In genomic region chr9:111427891-111428555, GRCm38 (mm10) we compare ENCODE assay signal across 17 mouse cellular contexts. TPM values are rescaled to one million over a fixed set of nuclear protein-coding genes. Genes with fewer than 3 reads are reported as not detected.
DNase-seq lines count a peak whose midpoint lies in the region; ATAC-seq and TF ChIP-seq lines count a peak whose summit lies in the region.
"Had no signal": no experiment of that assay in that cellular context is flagged by ENCODE, and none has a peak within 500 bp of the region (broad histone marks: within the 10 kb centered on the region; RNA-seq: fewer than 3 reads in every experiment).

No protein-coding gene starts in this region.

- H3K9ac ChIP-seq in intestine, postnatal 0 days (ENCODE audit: low read depth, low read length): no peak overlapping the region
- no peak overlapping the region for H3K9ac ChIP-seq in intestine, embryonic 15.5 days
- H3K9ac ChIP-seq: embryonic facial prominence, embryonic 13.5 days; limb, embryonic 12.5 days had no signal

- peak; percentile 25 to 27 for DNase-seq in cerebellum, postnatal 10 days
- no peak for DNase-seq in cerebellum, postnatal 36 days
- DNase-seq in lung, adult 2 months: no peak
- no peak for DNase-seq in lung, postnatal 14 days
- DNase-seq in ZHBTc4 (ENCODE audit: low read depth, low spot score): peak; percentile 53
- no peak for DNase-seq in frontal cortex, postnatal 14 days (ENCODE audit: low spot score in 2 of 2)
- DNase-seq: cerebellum, adult 9-10 months; gastrocnemius, postnatal 36 days; heart, postnatal 14 days; layer of hippocampus, postnatal 36 days; right cerebral cortex, postnatal 14 days had no signal

- H3K4me3 ChIP-seq in intestine, postnatal 0 days (ENCODE audit: low read depth, low read length): no peak overlapping the region
- H3K4me3 ChIP-seq in intestine, embryonic 15.5 days (replicated peaks): no peak overlapping the region
- H3K4me3 ChIP-seq in lung, adult 2 months (replicated peaks; ENCODE audit: extremely low read depth, low read depth, low read length): no peak overlapping the region
- H3K4me3 ChIP-seq: embryonic facial prominence, embryonic 13.5 days; limb, embryonic 12.5 days had no signal

- no peak overlapping the region for H3K4me2 ChIP-seq in intestine, postnatal 0 days (replicated peaks; ENCODE audit: low read depth)
- H3K4me2 ChIP-seq in intestine, embryonic 15.5 days (replicated peaks): no peak overlapping the region
- H3K4me2 ChIP-seq: embryonic facial prominence, embryonic 13.5 days; limb, embryonic 12.5 days had no signal

- H3K36me3 ChIP-seq in intestine, postnatal 0 days (ENCODE audit: control insufficient read depth, insufficient read depth): no peaks in the 10 kb centered on the region
- no peaks in the 10 kb centered on the region for H3K36me3 ChIP-seq in intestine, embryonic 15.5 days
- H3K36me3 ChIP-seq: embryonic facial prominence, embryonic 13.5 days; G1E; limb, embryonic 12.5 days had no signal

- no peak overlapping the region for H3K27ac ChIP-seq in intestine, postnatal 0 days (ENCODE audit: low read depth, low read length)
- no peak overlapping the region for H3K27ac ChIP-seq in intestine, embryonic 15.5 days
- H3K27ac ChIP-seq: embryonic facial prominence, embryonic 13.5 days; limb, embryonic 12.5 days had no signal

- 85% methylated on average over 9 of the region's 9 CpGs for WGBS in intestine, postnatal 0 days
- WGBS in intestine, embryonic 15.5 days: 87% methylated on average over 9 of the region's 9 CpGs
- WGBS in lung, adult 2 months: 84% methylated on average over 9 of the region's 9 CpGs

- H3K27me3 ChIP-seq in intestine, postnatal 0 days (replicated peaks; ENCODE audit: control insufficient read depth, insufficient read depth, low read length): no peaks in the 10 kb centered on the region
- H3K27me3 ChIP-seq in intestine, embryonic 15.5 days (replicated peaks): no peaks in the 10 kb centered on the region
- H3K27me3 ChIP-seq: embryonic facial prominence, embryonic 13.5 days; limb, embryonic 12.5 days had no signal

- H3K9me3 ChIP-seq in intestine, postnatal 0 days (ENCODE audit: control insufficient read depth): no peaks in the 10 kb centered on the region
- no peaks in the 10 kb centered on the region for H3K9me3 ChIP-seq in intestine, embryonic 15.5 days
- H3K9me3 ChIP-seq: embryonic facial prominence, embryonic 13.5 days; limb, embryonic 12.5 days had no signal

- peak; percentile 63 for TF ChIP-seq CTCF in intestine, postnatal 0 days (IDR thresholded peaks at IDR 0.05; ENCODE audit: low read depth)
- 0 out of 2 replicates have a peak, but pooled peaks have one; percentile 1 for TF ChIP-seq CTCF in lung, adult 2 months (IDR thresholded peaks at IDR 0.05; ENCODE audit: insufficient read depth, low read length)

- no peaks in the 10 kb centered on the region for H3K4me1 ChIP-seq in intestine, postnatal 0 days (replicated peaks; ENCODE audit: control insufficient read depth, insufficient read depth, low read length)
- H3K4me1 ChIP-seq in intestine, embryonic 15.5 days (replicated peaks): no peaks in the 10 kb centered on the region
- no peaks in the 10 kb centered on the region for H3K4me1 ChIP-seq in lung, adult 2 months (ENCODE audit: control insufficient read depth, insufficient read depth, low read length)
- H3K4me1 ChIP-seq: embryonic facial prominence, embryonic 13.5 days; limb, embryonic 12.5 days had no signal

- no peak for TF ChIP-seq POLR2A in lung, adult 2 months (IDR thresholded peaks at IDR 0.05; ENCODE audit: borderline replicate concordance, extremely low read depth, low read depth, low read length)

- no peak for ATAC-seq in intestine, postnatal 0 days
- ATAC-seq in intestine, embryonic 15.5 days: no peak
- ATAC-seq: forebrain, embryonic 14.5 days had no signal

RNA-seq across cellular contexts. Expression of gene Dclk3, which starts 10.9 kb away (rescaled TPM):
- polyA plus RNA-seq in intestine, postnatal 0 days (2015; fragmentation: Nextera tagmentation; extraction: Ambion mirVana): 1.1 and 1.4 TPM in 2 replicates
- 0.67 and 0.75 TPM in 2 replicates for polyA plus RNA-seq in intestine, embryonic 15.5 days (2015; fragmentation: Nextera tagmentation; extraction: Ambion mirVana)
- polyA plus RNA-seq in lung, adult 2 months (2012; rRNA removed): 0.98 and 1.8 TPM in 2 replicates
- polyA plus RNA-seq: G1E had no signal

Comparison
In these comparisons a context has a peak if more than half of its experiments do, and no peak if none do; other contexts are left out.
1. DNase-seq: peak in cerebellum, postnatal 10 days (2 of 2) and ZHBTc4 (single experiment); none in cerebellum, postnatal 36 days (0 of 2), lung, adult 2 months (single experiment), lung, postnatal 14 days (single experiment) and frontal cortex, postnatal 14 days (0 of 2).